Mouse (Mus musculus) C2C12 (cell line): Measurements from ENCODE around the gene Cnr1.

Experiments
- CEBPB ChIP-seq: IDR thresholded peaks from one replicate; pipeline ENCODE4 v1.6.1; 2011; ENCODE audit warnings: low read depth, mild to moderate bottlenecking, control low read depth, moderate library complexity
- CTCF ChIP-seq: IDR thresholded peaks from one replicate; pipeline ENCODE4 v1.5.1; 2011; ENCODE audit not compliant: control insufficient read depth, insufficient read depth, insufficient read length
- MAX ChIP-seq: IDR thresholded peaks from one replicate; pipeline ENCODE4 v1.6.1; 2011; ENCODE audit warnings: mild to moderate bottlenecking, control low read depth

DNA sequence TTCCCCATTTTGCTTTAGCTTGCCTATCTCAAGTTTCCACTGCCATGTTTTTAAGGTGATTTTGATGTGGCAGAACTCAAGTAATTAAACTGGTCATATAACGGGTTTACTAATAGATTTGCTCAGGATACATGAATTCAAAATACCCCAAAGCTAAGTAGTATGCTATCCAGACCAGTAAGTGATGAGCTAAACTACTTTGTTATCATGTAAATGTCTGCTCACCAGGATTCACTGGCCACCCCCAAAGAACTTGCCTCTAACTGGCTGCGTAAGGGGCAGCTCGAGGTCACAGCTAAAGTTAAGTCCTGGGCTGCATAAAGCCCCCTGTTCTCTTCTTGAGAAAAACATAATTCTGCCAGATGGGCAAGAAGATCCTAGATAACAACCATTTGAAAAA is 46.3 kb downstream of the Cnr1 start:
- TF ChIP-seq CTCF = no peak
- TF ChIP-seq MAX = no peak
- no peak for TF ChIP-seq CEBPB
